Mouse (Mus musculus): ENCODE data around the gene Tbx19. TPM values are rescaled to one million over a fixed set of nuclear protein-coding genes. Genes with fewer than 3 reads are reported as not detected.

Tbx19 gene
- total RNA-seq, 2 experiments from 2014 or later, result not detected

GRCm38 (mm10) chr1:165188806-165189580 is 28.4 kb upstream of the Tbx19 start:
- DNase-seq (ENCODE audit: low spot score in 2 of 2), result no peak
- intact Hi-C loops (cut with DNase I), result no loop called here

- intact Hi-C loops (cut with DNase I), result no loop called here
- DNase-seq (ENCODE audit: low spot score in 2 of 2), result no peak
These were observed 26.8 kb upstream of the Tbx19 start for GRCm38 (mm10) chr1:165187357-165187756.

GRCm38 (mm10) chr1:165186491-165186890 is 25.9 kb upstream of the Tbx19 start:
- no peak for DNase-seq (ENCODE audit: low spot score in 2 of 2)
- intact Hi-C loops (cut with DNase I), result no loop called here

- intact Hi-C loops (cut with DNase I), result no loop called here
- DNase-seq (ENCODE audit: low spot score in 2 of 2), result no peak
These were observed 24.5 kb upstream of the Tbx19 start for GRCm38 (mm10) chr1:165185116-165185515.

GRCm38 (mm10) chr1:165184178-165184577 is 23.6 kb upstream of the Tbx19 start:
- intact Hi-C loops (cut with DNase I), result no loop called here
- DNase-seq (ENCODE audit: low spot score in 2 of 2), result no peak

- intact Hi-C loops (cut with DNase I), result no loop called here
- no peak for DNase-seq (ENCODE audit: low spot score in 2 of 2)
These were observed 22.8 kb upstream of the Tbx19 start for GRCm38 (mm10) chr1:165183400-165183799.

- no peak for DNase-seq (ENCODE audit: low spot score in 2 of 2)
- intact Hi-C loops (cut with DNase I), result no loop called here
These were observed 18.7 kb upstream of the Tbx19 start for GRCm38 (mm10) chr1:165179321-165179720.

GRCm38 (mm10) chr1:165178075-165178474 is 17.5 kb upstream of the Tbx19 start:
- no peak for DNase-seq (ENCODE audit: low spot score in 2 of 2)
- intact Hi-C loops (cut with DNase I), result no loop called here

- intact Hi-C loops (cut with DNase I), result no loop called here
- no peak for DNase-seq (ENCODE audit: low spot score in 2 of 2)
These were observed 13.6 kb upstream of the Tbx19 start for GRCm38 (mm10) chr1:165174059-165174616.

- intact Hi-C loops (cut with DNase I), result no loop called here
- DNase-seq (ENCODE audit: low spot score in 2 of 2), result no peak
These were observed 10.7 kb upstream of the Tbx19 start for GRCm38 (mm10) chr1:165171277-165171676.

GRCm38 (mm10) chr1:165170157-165170556 is 9.6 kb upstream of the Tbx19 start:
- intact Hi-C loops (cut with DNase I), result no loop called here

GRCm38 (mm10) chr1:165169462-165169861 is 8.9 kb upstream of the Tbx19 start:
- intact Hi-C loops (cut with DNase I), result no loop called here
- no peak for DNase-seq (ENCODE audit: low spot score in 2 of 2)

More at GRCm38 (mm10) chr1:165170157-165170556, 9.6 kb upstream of the Tbx19 start:
- no peak for DNase-seq (ENCODE audit: low spot score in 2 of 2)

GRCm38 (mm10) chr1:165164920-165165319 is 4.3 kb upstream of the Tbx19 start:
- intact Hi-C loops (cut with DNase I), result no loop called here
- no peak for DNase-seq (ENCODE audit: low spot score in 2 of 2)

- DNase-seq (ENCODE audit: low spot score in 2 of 2), result no peak
- intact Hi-C loops (cut with DNase I), result no loop called here
These were observed 1.7 kb downstream of the Tbx19 start for GRCm38 (mm10) chr1:165158841-165159240.

- DNase-seq (ENCODE audit: low spot score in 2 of 2), result no peak
- intact Hi-C loops (cut with DNase I), result no loop called here
These were observed 6.4 kb downstream of the Tbx19 start for GRCm38 (mm10) chr1:165154162-165154561.

GRCm38 (mm10) chr1:165151216-165151615 is 9.4 kb downstream of the Tbx19 start:
- no peak for DNase-seq (ENCODE audit: low spot score in 2 of 2)
- intact Hi-C loops (cut with DNase I), result no loop called here

GRCm38 (mm10) chr1:165142343-165142916 is 18.1 kb downstream of the Tbx19 start:
- intact Hi-C loops (cut with DNase I), result no loop called here
- DNase-seq (ENCODE audit: low spot score in 2 of 2), result no peak

GRCm38 (mm10) chr1:165140227-165140626 is 20.3 kb downstream of the Tbx19 start:
- intact Hi-C loops (cut with DNase I), result no loop called here
- no peak for DNase-seq (ENCODE audit: low spot score in 2 of 2)

GRCm38 (mm10) chr1:165133858-165134257 is 26.7 kb downstream of the Tbx19 start:
- intact Hi-C loops (cut with DNase I), result loop anchor here (5.0 kb wide), 1 partner anchor 817 kb away; no protein-coding TSS in a partner anchor
- DNase-seq (ENCODE audit: low spot score in 2 of 2), result no peak

GRCm38 (mm10) chr1:165133279-165133678 is 27.3 kb downstream of the Tbx19 start:
- no peak for DNase-seq (ENCODE audit: low spot score in 2 of 2)
- intact Hi-C loops (cut with DNase I), result loop anchor here (5.0 kb wide), 1 partner anchor 816 kb away; no protein-coding TSS in a partner anchor
